Mouse (Mus musculus) urinary bladder, adult 18-20 months (tissue): Measurements from ENCODE around the gene Phactr4.

Experiments used
- DNase-seq, 2 experiments: peaks; one replicate each; pipeline ENCODE4 v3.0.0; 2022; ENCODE audit warnings: low spot score in 2 of 2, mixed read lengths in 2 of 2

Phactr4 gene

GRCm38 (mm10) chr4:132411322-132412094 lies 10.8 kb downstream of the Phactr4 start:
- DNase-seq: no peak

- DNase-seq: no peak
These were observed 12.6 kb downstream of the Phactr4 start for GRCm38 (mm10) chr4:132409587-132410229.

DNA sequence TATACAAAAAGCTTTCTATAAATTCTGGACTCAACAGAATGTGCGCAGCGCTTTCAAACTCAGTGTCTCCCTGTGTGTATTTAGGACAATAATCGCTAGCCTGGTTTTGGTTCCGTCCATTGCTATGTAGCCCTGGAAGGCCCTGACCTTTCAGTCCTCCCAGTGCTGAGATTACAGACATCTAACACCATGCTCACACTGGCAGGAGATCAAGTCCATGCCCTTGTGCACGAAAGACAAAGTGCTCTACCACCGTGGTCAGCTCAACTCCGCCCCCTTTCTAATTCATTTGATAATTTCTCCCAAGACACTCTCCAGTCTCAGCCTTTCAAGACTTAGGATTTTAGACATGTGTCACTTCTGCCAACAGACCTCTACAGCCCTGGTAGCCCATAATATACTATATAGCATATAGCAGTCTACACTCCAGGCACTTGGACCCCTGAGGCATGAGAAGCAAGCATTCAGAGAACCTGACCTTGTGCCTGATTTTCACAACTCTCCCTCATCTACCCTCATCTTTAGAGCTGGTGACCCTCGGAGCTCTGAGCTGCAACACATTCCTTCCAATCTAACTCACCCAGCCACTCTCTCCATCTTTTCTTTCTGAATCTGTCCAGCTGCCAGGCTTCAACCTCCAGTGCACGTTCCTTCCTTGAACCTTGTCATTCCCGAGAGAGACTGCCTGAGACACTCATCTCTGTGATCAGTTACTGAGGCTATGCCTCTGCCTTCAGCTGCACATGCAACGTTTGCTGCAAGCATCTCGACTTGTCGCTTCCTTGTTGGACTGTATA lies 15.7 kb downstream of the Phactr4 start:
- no peak for DNase-seq

GRCm38 (mm10) chr4:132404588-132404987 lies 17.7 kb downstream of the Phactr4 start:
- no peak for DNase-seq

DNA sequence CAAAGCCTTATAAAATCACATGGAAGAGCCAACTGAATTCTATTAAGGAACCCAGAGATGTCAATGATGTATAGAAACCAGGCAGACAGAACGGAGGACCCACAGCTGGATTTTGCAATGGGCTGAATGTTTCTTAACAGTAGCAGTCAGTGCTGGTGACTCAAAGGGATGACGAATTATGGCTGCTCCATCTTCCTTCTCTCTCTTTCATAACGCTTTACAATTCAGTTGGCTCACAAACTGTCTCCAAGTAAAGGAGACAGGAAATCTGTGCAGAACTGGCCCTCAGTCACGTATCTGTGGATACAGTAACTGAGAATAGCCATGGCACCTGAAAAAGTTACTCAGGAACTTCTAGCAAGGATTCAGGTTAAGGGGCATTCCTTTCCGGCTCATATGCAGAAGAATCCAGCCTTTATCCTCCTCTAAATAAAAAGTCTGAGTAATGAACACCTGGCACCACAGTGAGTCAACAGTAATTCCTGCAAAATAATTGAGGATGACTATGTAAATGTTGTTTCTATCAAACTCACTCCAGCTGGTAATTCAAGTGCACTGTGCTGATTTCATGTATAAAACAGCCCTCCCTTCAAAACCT lies 19.1 kb downstream of the Phactr4 start:
- DNase-seq: no peak

DNA sequence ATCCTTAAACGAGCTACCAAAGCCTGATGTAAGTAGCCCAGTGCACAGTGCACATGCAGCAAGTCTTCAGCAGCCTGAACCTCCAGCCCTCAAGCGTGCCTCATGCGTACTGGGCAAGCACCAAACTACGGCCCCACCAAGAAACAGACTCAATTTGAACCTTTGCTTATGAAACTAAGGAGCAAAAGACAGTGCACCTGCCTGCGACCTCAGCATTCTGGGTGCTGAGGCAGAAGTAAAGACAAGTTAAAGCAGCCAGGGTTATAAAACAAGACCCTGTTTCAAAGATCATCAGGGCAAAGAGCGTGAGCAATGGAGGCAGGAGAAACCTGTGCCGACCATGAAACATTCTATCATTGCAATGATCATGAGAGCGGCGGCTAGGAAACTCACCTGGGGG lies 21.3 kb downstream of the Phactr4 start:
- no peak for DNase-seq

GRCm38 (mm10) chr4:132398863-132399262 lies 23.4 kb downstream of the Phactr4 start:
- no peak for DNase-seq

DNA sequence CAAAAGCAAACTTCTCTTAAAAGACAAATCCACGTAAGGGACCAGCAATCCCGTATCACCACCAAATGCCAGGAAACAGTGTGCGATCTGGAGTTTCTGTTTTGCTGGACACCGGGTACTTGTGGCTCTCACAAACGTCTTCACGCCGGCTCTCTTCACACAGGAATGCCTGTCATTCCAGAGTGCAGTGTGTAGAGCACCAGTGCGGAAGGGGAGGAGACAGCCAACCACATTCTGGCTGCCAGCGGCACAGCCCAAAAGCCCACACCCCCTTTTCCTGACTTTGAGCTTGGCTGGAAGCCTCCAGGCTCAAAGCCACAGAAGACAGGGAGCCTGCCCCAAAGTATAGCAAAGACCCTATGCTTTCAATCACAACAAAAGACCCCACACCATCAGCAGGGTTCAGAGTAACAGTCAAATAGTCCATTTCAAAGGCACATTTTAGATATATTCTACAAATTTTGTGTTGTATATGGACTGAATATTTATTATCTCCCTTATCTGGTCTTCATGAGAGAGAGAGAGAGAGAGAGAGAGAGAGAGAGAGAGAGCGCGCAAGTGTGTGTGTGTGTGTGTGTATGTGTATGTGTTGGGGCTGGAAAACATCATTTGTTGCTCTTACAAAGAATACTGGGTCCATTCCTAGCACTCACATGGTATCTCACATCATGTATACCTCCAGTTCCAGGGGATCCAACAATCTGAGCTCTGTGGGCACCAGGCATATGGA lies 24.1 kb downstream of the Phactr4 start:
- DNase-seq: peak; percentile 33 to 48

GRCm38 (mm10) chr4:132397120-132397519 lies 25.2 kb downstream of the Phactr4 start:
- DNase-seq: no peak

DNA sequence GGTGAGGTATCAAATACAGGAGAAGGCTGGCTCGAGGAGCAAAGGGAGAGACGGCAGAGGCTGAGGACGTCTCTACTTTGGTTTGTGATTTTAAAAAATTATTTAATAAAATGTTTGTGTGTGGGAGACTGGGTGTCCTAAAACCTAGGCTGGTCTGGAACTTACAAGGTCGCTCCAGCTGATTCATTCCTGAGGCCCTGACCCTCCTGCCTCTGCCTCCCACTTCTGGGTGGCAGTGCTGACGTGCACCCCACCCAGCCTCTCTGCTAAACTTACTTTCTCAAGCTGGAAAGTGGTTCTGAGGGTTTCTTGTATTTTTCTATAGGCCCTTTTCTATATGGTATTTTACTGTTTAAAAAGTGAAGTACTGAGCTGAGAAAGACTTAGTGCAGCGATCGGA lies 26.0 kb downstream of the Phactr4 start:
- no peak for DNase-seq

- DNase-seq: no peak
These were observed 31.1 kb downstream of the Phactr4 start for GRCm38 (mm10) chr4:132391063-132391740.

GRCm38 (mm10) chr4:132389302-132389701 lies 33.0 kb downstream of the Phactr4 start:
- no peak for DNase-seq

DNA sequence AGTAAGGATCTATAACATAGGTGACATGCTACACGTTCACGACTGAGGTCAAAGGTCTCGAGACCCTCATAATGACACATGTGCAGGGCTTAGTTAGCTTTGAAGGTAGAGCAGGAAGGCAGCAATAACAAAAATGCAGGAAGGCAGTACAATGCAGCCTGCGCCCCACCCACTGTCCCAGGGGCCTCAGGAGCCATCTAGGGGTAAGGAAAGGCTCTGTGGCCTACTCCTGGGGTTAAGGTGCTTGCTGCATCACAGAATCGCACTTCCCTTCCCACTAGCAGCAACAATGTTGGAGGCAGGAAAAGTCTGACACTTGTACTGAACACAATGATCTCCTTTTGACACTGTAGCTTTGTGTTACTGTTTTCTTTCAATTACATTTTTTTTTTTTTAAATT lies 34.7 kb downstream of the Phactr4 start:
- no peak for DNase-seq

GRCm38 (mm10) chr4:132386846-132387245 lies 35.4 kb downstream of the Phactr4 start:
- no peak for DNase-seq

DNA sequence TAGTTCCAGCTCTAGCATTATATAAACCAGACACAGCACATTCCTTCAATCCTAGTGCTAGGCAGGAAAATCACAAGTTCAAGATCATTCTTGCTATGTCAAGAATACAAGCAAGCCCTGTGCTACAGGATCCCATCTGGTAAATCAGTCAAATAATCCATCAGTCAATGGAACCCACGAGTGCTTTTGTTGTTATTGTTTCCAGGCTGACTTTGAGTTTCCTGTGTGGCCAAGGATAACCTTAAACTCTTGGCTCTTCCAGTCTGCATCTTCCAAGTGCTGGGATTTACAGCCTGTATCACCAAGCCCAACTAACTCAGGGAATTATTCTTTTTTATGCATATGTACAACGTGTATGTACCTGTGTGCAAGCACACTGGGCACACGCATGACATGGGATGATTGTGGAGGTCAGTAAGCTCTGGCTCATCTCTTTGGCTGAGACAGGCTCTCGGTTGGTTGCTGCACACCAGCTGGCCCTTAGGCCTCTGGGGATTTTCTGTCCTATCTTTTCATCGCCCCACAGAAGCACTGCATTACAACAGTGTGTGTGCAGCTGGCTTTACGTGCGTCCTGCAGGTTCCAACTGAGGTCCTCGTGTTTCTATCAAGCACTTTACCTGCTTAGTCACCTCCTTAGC lies 36.4 kb downstream of the Phactr4 start:
- no peak for DNase-seq

DNA sequence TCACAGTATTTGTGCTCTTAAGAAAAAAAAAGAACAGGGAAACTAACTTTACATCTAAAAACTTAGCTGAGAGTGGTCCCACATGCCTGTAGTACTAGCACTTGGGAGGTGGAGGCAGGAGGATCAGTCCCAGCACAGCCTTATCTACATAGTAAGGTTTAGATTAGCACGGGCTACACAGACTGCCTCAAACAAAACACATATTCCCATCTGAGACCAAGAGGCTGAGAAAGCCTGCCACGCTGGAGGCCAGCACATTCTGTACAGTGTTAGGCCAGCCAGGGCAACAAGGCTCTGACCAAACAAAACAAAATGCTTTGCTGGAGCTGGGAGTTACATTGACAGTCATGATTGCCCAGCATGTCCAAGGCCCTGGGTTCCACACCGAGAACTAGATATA lies 38.8 kb downstream of the Phactr4 start:
- DNase-seq: no peak

DNA sequence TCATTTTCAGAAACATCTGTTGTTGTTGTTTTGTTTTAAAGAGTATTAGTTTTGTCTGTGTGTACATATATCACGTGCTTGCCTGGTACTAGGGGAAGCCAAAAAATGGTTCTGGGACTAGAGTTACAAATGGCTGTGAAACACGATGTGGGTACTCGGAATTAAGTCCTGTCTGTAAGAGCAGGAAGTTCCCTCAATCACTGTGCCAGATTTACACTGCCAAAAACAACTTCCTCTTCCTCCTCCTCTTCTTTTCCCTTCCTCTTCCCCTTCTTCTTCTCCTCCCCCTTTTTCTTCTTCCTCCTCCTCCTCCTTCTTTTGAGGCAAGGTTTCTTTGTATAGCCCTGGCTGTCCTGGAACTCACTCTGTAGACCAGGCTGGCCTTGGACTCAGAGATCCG lies 40.0 kb downstream of the Phactr4 start:
- no peak for DNase-seq

GRCm38 (mm10) chr4:132380965-132381616 lies 41.2 kb downstream of the Phactr4 start:
- DNase-seq: no peak

DNA sequence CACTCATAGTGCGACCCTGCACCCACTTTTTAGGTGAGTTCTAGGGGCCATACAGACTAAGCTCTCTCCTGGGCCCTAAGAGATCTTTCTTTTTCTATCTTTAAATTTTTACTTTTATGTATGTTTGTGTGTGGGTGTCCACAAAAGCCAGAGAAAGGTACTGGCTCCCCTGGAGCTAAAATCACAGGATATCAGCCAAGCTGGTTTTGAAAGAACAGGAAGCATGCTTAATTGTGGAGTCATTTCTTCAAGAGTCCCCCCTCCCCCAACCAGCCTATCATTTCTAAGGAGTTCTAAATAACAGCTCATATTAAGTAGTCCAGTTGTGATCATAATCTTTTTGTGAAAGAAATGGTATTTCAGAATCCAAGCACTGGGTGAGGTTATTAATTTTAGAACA lies 48.5 kb downstream of the Phactr4 start:
- DNase-seq: no peak
